Mouse (Mus musculus) heart, postnatal 0 days (tissue): ENCODE data around the gene Ube2g1.

Source experiments
- CTCF ChIP-seq: IDR thresholded peaks from 2 replicates; pipeline ENCODE4 v1.5.1; 2016; ENCODE audit warnings: antibody characterized with exemption, control low read depth, low read depth
- EP300 ChIP-seq: IDR thresholded peaks from 2 replicates; pipeline ENCODE4 v1.6.1; 2016; ENCODE audit warnings: antibody characterized with exemption, low read depth

- TF ChIP-seq CTCF (no peak), EP300 (no peak)
Observed at GRCm38 (mm10) chr11:72566816-72567338, 40.2 kb upstream of the Ube2g1 start.
